Comparison of ENCODE assay signal across 22 mouse cellular contexts in the genomic region with DNA sequence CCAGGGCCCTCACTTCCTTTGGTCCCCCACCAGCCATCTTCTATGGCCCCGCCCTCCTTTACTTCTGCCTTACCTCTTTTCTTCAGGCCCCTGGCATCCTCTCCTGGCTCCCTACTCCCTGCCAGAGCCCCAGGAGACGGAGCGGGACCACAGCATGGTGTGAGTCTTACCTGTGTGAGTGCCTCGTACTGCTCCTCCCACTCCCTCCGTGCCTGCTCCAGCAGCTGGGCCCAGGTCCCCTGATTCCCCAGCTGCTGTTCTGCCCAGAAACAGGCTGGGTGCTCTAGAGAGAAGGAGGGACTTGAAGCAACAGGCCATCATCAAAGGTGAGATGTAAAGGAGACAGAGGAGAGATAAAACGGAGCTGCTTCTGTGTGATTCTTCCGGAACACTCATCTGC. TPM values are rescaled to one million over a fixed set of nuclear protein-coding genes. Genes with fewer than 3 reads are reported as not detected.
DNase-seq lines count a peak whose midpoint lies in the region; ATAC-seq and TF ChIP-seq lines count a peak whose summit lies in the region.
"Had no signal": no experiment of that assay in that cellular context is flagged by ENCODE, and none has a peak within 500 bp of the region (broad histone marks: within the 10 kb centered on the region; RNA-seq: fewer than 3 reads in every experiment).

No protein-coding gene starts in this region.

- no peak overlapping the region for H3K9ac ChIP-seq in embryonic facial prominence, embryonic 15.5 days
- no peak overlapping the region for H3K9ac ChIP-seq in heart, embryonic 12.5 days
- H3K9ac ChIP-seq: embryonic facial prominence, embryonic 13.5 days; forebrain, embryonic 13.5 days; forebrain, embryonic 15.5 days; forebrain, postnatal 0 days had no signal

- no peaks in the 10 kb centered on the region for H3K36me3 ChIP-seq in embryonic facial prominence, embryonic 15.5 days
- H3K36me3 ChIP-seq in embryonic facial prominence, embryonic 10.5 days (replicated peaks), result no peaks in the 10 kb centered on the region
- no peaks in the 10 kb centered on the region for H3K36me3 ChIP-seq in heart, embryonic 10.5 days
- H3K36me3 ChIP-seq in heart, embryonic 12.5 days, result no peaks in the 10 kb centered on the region
- no peaks in the 10 kb centered on the region for H3K36me3 ChIP-seq in E14TG2a.4 (ENCODE audit: insufficient read depth, low read length)
- H3K36me3 ChIP-seq: embryonic facial prominence, embryonic 13.5 days; forebrain, embryonic 15.5 days had no signal

- 81% methylated on average over 7 of the region's 7 CpGs for WGBS in embryonic facial prominence, embryonic 15.5 days
- 79% methylated on average over 7 of the region's 7 CpGs for WGBS in embryonic facial prominence, embryonic 10.5 days
- whole genome bisulfite sequencing in heart, embryonic 10.5 days, result 72% methylated on average over 7 of the region's 7 CpGs
- 78% methylated on average over 7 of the region's 7 CpGs for WGBS in heart, embryonic 12.5 days

- H3K4me3 ChIP-seq in embryonic facial prominence, embryonic 15.5 days (replicated peaks), result no peak overlapping the region
- H3K4me3 ChIP-seq in embryonic facial prominence, embryonic 10.5 days, result no peak overlapping the region
- H3K4me3 ChIP-seq in heart, embryonic 10.5 days, result no peak overlapping the region
- no peak overlapping the region for H3K4me3 ChIP-seq in heart, embryonic 12.5 days
- peak overlapping the region; percentile 46; the same call in 1 of the 2 replicates for H3K4me3 ChIP-seq in E14TG2a.4 (replicated peaks; ENCODE audit: low read length)
- H3K4me3 ChIP-seq: embryonic facial prominence, embryonic 13.5 days; forebrain, embryonic 13.5 days; forebrain, embryonic 15.5 days had no signal

- no peaks in the 10 kb centered on the region for H3K9me3 ChIP-seq in embryonic facial prominence, embryonic 15.5 days (replicated peaks)
- no peaks in the 10 kb centered on the region for H3K9me3 ChIP-seq in embryonic facial prominence, embryonic 10.5 days
- no peaks in the 10 kb centered on the region for H3K9me3 ChIP-seq in heart, embryonic 10.5 days
- H3K9me3 ChIP-seq in heart, embryonic 12.5 days (replicated peaks), result 0 out of 2 replicates have a peak, but pooled peaks cover 4% of the 10 kb centered on the region
- H3K9me3 ChIP-seq in E14TG2a.4 (ENCODE audit: low read length), result peaks cover 23% of the 10 kb centered on the region
- H3K9me3 ChIP-seq: embryonic facial prominence, embryonic 13.5 days; forebrain, embryonic 15.5 days had no signal

- H3K27me3 ChIP-seq in embryonic facial prominence, embryonic 15.5 days, result no peaks in the 10 kb centered on the region
- no peaks in the 10 kb centered on the region for H3K27me3 ChIP-seq in embryonic facial prominence, embryonic 10.5 days (replicated peaks; ENCODE audit: low read depth, poor library complexity, severe bottlenecking)
- H3K27me3 ChIP-seq in heart, embryonic 10.5 days (ENCODE audit: insufficient read depth, poor library complexity, severe bottlenecking), result no peaks in the 10 kb centered on the region
- H3K27me3 ChIP-seq in heart, embryonic 12.5 days (replicated peaks), result no peaks in the 10 kb centered on the region
- peaks cover 6% of the 10 kb centered on the region; the same call in 1 of the 2 replicates for H3K27me3 ChIP-seq in E14TG2a.4 (ENCODE audit: insufficient read depth, low read length)
- H3K27me3 ChIP-seq: CH12.LX; embryonic facial prominence, embryonic 13.5 days; forebrain, embryonic 13.5 days; forebrain, embryonic 15.5 days had no signal

- H3K4me2 ChIP-seq in embryonic facial prominence, embryonic 15.5 days (replicated peaks), result no peak overlapping the region
- no peak overlapping the region for H3K4me2 ChIP-seq in heart, embryonic 12.5 days
- H3K4me2 ChIP-seq: embryonic facial prominence, embryonic 13.5 days; forebrain, embryonic 13.5 days; forebrain, embryonic 15.5 days had no signal

- no peak for DNase-seq in embryonic facial prominence, embryonic 10.5 days (ENCODE audit: low spot score)
- no peak for DNase-seq in heart, embryonic 10.5 days (ENCODE audit: low spot score)
- DNase-seq: adrenal gland, adult 8-10 months; adrenal gland, postnatal 14 days; adrenal gland, postnatal 36 days; B cell, adult 2 months; cerebellum, adult 11-12 months; cerebellum, adult 2 months; cerebellum, adult 9-10 months; cerebellum, postnatal 10 days; cerebellum, postnatal 25 days; forebrain, postnatal 0 days had no signal

- TF ChIP-seq CTCF in E14TG2a.4 (conservative IDR thresholded peaks at IDR 0.05; ENCODE audit: low read length), result no peak

- no peaks in the 10 kb centered on the region for H3K4me1 ChIP-seq in embryonic facial prominence, embryonic 15.5 days
- H3K4me1 ChIP-seq in embryonic facial prominence, embryonic 10.5 days, result peaks cover 4% of the 10 kb centered on the region
- H3K4me1 ChIP-seq in heart, embryonic 10.5 days, result no peaks in the 10 kb centered on the region
- no peaks in the 10 kb centered on the region for H3K4me1 ChIP-seq in heart, embryonic 12.5 days (replicated peaks)
- H3K4me1 ChIP-seq in E14TG2a.4 (replicated peaks; ENCODE audit: low read depth, low read length), result peaks cover 5% of the 10 kb centered on the region; the same call in 1 of the 2 replicates
- H3K4me1 ChIP-seq: embryonic facial prominence, embryonic 13.5 days; forebrain, embryonic 13.5 days; forebrain, embryonic 15.5 days had no signal

- ATAC-seq in embryonic facial prominence, embryonic 15.5 days (ENCODE audit: insufficient number of reproducible peaks, low FRiP score, low TSS enrichment, low read depth), result peak; percentile 63; the same call in 1 of the 2 replicates
- no peak for ATAC-seq in heart, embryonic 12.5 days (ENCODE audit: insufficient number of reproducible peaks, low FRiP score)
- ATAC-seq: CD4-positive, CD25-positive, alpha-beta regulatory T cell, adult 4 months; forebrain, embryonic 13.5 days; forebrain, embryonic 15.5 days; forebrain, postnatal 0 days had no signal

- no peak overlapping the region for H3K27ac ChIP-seq in embryonic facial prominence, embryonic 15.5 days (replicated peaks)
- H3K27ac ChIP-seq in embryonic facial prominence, embryonic 10.5 days (replicated peaks), result no peak overlapping the region
- H3K27ac ChIP-seq in heart, embryonic 10.5 days, result 0 out of 2 replicates have a peak overlapping the region, but pooled peaks have one; percentile 6
- no peak overlapping the region for H3K27ac ChIP-seq in heart, embryonic 12.5 days (ENCODE audit: poor library complexity, severe bottlenecking)
- H3K27ac ChIP-seq: embryonic facial prominence, embryonic 13.5 days; forebrain, embryonic 13.5 days; forebrain, embryonic 15.5 days had no signal

RNA-seq across cellular contexts. Expression of gene Kif28, which starts 32.4 kb away (rescaled TPM):
- 0.18 and 0.25 TPM in 2 replicates for polyA plus RNA-seq in embryonic facial prominence, embryonic 15.5 days (2015; fragmentation: Nextera tagmentation; extraction: Ambion mirVana)
- 0.06 TPM in 1 of 2 replicates, not detected in the other for polyA plus RNA-seq in embryonic facial prominence, embryonic 10.5 days (2016; fragmentation: Nextera tagmentation; extraction: Ambion mirVana)
- 0.09 TPM in 1 of 2 replicates, not detected in the other for polyA plus RNA-seq in heart, embryonic 10.5 days (2016; fragmentation: Nextera tagmentation; extraction: Ambion mirVana)
- not detected in 2 replicates for polyA plus RNA-seq in heart, embryonic 12.5 days (2016; fragmentation: Nextera tagmentation; extraction: Ambion mirVana)
- polyA plus RNA-seq: CD4-positive, CD25-positive, alpha-beta regulatory T cell, adult 4 months; embryonic facial prominence, embryonic 11.5 days; embryonic facial prominence, embryonic 13.5 days; forebrain, embryonic 11.5 days; forebrain, embryonic 13.5 days; forebrain, embryonic 15.5 days; forebrain, postnatal 0 days had no signal

RNA-seq across cellular contexts. Expression of gene Sccpdh, which starts 44.6 kb away (rescaled TPM):
- polyA plus RNA-seq in embryonic facial prominence, embryonic 15.5 days (2015; fragmentation: Nextera tagmentation; extraction: Ambion mirVana), result 70.1 and 71.9 TPM in 2 replicates
- 68.4 and 78.8 TPM in 2 replicates for polyA plus RNA-seq in embryonic facial prominence, embryonic 10.5 days (2016; fragmentation: Nextera tagmentation; extraction: Ambion mirVana)
- 84.4 and 91.4 TPM in 2 replicates for polyA plus RNA-seq in heart, embryonic 10.5 days (2016; fragmentation: Nextera tagmentation; extraction: Ambion mirVana)
- polyA plus RNA-seq in heart, embryonic 12.5 days (2016; fragmentation: Nextera tagmentation; extraction: Ambion mirVana), result 86.9 and 91.4 TPM in 2 replicates
